Mouse (Mus musculus): ENCODE data around the gene Ccdc78. TPM values are rescaled to one million over a fixed set of nuclear protein-coding genes. Genes with fewer than 3 reads are reported as not detected.

Gene Ccdc78
- polyA plus RNA-seq, 1 experiment from 2014 or later = 0.05 TPM

DNA sequence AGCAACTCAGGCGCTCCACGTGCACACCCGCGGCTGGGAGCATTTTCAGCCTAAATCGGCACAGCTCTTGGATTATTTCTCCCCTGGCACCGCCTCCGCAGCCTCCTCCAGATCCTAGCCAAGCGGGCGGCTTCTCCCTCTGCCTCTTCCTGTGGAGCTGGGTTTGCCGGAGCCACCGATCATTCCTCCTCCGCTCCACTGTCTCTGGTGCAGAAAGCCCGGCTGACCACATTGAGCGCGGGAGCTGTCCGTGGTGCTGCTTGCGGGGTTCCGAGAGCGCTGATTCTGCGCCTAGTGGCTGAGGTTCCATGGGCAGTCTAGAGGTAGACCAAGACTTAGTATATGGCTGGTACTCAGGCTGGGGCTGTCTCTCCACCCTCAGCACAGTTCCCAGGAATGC is 27.1 kb downstream of the Ccdc78 start:
- Histone ChIP-seq H3K27me3 (peaks cover 98% of the 10 kb centered on the region), H3K36me3 (no peaks in the 10 kb centered on the region), H3K9me3 (replicated peaks) (no peaks in the 10 kb centered on the region), H3K27ac (no peak overlapping the region), H3K4me1 (replicated peaks) (peaks cover 13% of the 10 kb centered on the region), H3K4me3 (replicated peaks) (no peak overlapping the region), H3K9ac (no peak overlapping the region), H3K4me2 (no peak overlapping the region)
- 3% methylated on average over 20 of the region's 20 CpGs for WGBS (ENCODE audit: insufficient replicate concordance)
- DNase-seq (peak; percentile 63), ATAC-seq (ENCODE audit: low read depth) (peak; percentile 35; the same call in 1 of the 2 replicates)

DNA sequence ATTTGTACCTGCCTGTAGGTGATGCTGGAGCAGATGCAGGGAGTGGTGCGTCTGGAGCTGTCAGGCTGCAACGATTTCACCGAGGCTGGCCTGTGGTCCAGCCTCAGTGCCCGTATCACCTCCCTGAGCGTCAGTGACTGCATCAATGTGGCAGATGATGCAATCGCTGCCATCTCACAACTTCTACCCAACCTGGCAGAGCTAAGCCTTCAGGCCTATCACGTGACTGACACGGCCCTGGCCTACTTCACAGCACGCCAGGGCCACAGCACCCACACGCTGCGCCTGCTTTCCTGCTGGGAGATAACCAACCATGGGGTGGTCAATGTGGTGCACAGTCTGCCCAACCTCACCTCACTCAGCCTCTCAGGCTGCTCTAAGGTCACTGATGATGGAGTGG is 31.3 kb downstream of the Ccdc78 start:
- H3K4me2 ChIP-seq = no peak overlapping the region
- DNase-seq (no peak), ATAC-seq (ENCODE audit: low read depth) (no peak)
- 70% methylated on average over 11 of the region's 11 CpGs for WGBS (ENCODE audit: insufficient replicate concordance)
- no peaks in the 10 kb centered on the region for H3K9me3 ChIP-seq (replicated peaks)
- H3K4me1 ChIP-seq (replicated peaks) = peaks cover 11% of the 10 kb centered on the region
- no peaks in the 10 kb centered on the region for H3K36me3 ChIP-seq
- H3K4me3 ChIP-seq (replicated peaks) = no peak overlapping the region
- H3K27me3 ChIP-seq = peaks cover 96% of the 10 kb centered on the region
- no peak overlapping the region for H3K27ac ChIP-seq
- no peak overlapping the region for H3K9ac ChIP-seq

DNA sequence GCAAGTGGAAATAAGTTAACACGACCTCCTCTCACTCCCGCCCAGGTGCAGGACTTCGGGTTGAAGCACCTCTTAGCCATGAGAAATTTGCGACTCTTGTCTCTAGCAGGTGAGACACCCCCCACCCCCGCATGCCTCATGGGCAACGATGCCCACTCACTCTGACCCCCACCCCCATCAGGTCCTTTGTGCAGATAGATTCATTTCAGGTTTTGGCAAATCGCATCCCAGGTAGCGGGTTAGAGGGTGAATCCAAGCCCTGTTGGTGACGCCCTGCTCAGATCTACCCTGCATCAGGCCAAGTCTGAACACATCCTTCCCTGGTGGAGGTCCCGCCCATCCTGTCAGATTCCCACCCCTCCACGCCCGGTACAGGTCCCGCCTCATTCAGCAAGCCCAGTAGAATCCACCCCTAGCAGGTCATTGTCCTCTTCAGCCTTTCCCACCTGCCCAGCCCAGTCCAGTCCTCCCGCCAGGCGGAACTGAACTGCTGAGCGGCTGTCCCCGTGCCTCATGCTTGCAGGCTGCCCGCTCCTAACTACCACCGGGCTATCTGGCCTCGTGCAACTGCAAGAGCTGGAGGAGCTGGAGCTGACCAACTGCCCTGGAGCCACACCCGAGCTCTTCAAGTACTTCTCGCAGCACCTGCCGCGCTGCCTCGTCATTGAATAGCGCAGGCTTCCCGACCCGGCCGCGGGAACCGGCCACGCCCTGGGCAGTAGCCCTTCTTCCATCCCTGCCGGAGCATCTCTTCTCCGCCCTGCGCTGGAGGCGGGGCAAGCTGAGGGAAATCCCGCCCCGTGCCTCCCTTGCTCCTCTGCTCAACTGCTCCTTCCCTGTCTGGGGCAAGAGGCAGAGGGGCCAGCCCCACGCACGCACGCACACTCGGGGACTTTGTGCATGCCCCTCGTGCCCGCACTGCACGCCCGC is 32.7 kb downstream of the Ccdc78 start:
- H3K9ac ChIP-seq = peak overlapping the region; percentile 22; the same call in 1 of the 2 replicates
- 7% methylated on average over 46 of the region's 46 CpGs for WGBS (ENCODE audit: insufficient replicate concordance)
- H3K9me3 ChIP-seq (replicated peaks) = no peaks in the 10 kb centered on the region
- peak overlapping the region; percentile 38 for H3K4me2 ChIP-seq
- peaks cover 19% of the 10 kb centered on the region for H3K4me1 ChIP-seq (replicated peaks)
- no peak for DNase-seq
- no peaks in the 10 kb centered on the region for H3K36me3 ChIP-seq
- H3K27ac ChIP-seq = no peak overlapping the region
- peak overlapping the region; percentile 28 for H3K4me3 ChIP-seq (replicated peaks)
- peak; percentile 66 for ATAC-seq (ENCODE audit: low read depth)
- H3K27me3 ChIP-seq = peaks cover 84% of the 10 kb centered on the region

DNA sequence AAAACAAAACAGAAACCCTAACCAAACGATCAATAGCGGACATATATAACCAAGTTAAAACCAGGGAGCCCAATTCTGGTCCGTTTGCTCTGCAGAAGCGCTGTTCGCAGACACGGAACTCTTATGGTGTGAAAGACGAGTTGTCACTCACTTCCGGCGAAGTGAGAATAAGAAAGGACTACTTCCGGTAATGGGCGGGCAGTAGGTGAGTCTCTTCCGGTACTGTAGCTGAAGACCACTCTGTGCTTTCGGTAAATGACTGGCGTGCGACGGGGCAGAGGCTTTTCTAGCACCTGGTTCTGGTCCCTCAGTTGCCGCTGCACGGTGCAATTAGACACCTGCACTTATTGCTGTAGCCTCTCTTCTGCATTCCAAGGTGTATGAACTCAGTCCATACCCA is 37.1 kb downstream of the Ccdc78 start, which contains the start of gene Wdr24:
TSS of gene Wdr24 (plus strand) at position 176 of the 400 bp plus-strand sequence.
- peaks cover 48% of the 10 kb centered on the region for H3K4me1 ChIP-seq (replicated peaks)
- peak within 1 kb of the TSS; percentile 79 for H3K4me3 ChIP-seq (replicated peaks)
- DNase-seq (peak; percentile 71), ATAC-seq (ENCODE audit: low read depth) (peak; percentile 62)
- peaks cover 31% of the 10 kb centered on the region for H3K36me3 ChIP-seq
- no peaks in the 10 kb centered on the region for H3K9me3 ChIP-seq (replicated peaks)
- under 1% methylated on average over 18 of the region's 18 CpGs for WGBS (ENCODE audit: insufficient replicate concordance)
- peak within 1 kb of the TSS; percentile 81 for H3K27ac ChIP-seq
- peak within 1 kb of the TSS; percentile 83 for H3K9ac ChIP-seq
- H3K27me3 ChIP-seq = peaks cover 41% of the 10 kb centered on the region
- peak within 1 kb of the TSS; percentile 93 for H3K4me2 ChIP-seq

DNA sequence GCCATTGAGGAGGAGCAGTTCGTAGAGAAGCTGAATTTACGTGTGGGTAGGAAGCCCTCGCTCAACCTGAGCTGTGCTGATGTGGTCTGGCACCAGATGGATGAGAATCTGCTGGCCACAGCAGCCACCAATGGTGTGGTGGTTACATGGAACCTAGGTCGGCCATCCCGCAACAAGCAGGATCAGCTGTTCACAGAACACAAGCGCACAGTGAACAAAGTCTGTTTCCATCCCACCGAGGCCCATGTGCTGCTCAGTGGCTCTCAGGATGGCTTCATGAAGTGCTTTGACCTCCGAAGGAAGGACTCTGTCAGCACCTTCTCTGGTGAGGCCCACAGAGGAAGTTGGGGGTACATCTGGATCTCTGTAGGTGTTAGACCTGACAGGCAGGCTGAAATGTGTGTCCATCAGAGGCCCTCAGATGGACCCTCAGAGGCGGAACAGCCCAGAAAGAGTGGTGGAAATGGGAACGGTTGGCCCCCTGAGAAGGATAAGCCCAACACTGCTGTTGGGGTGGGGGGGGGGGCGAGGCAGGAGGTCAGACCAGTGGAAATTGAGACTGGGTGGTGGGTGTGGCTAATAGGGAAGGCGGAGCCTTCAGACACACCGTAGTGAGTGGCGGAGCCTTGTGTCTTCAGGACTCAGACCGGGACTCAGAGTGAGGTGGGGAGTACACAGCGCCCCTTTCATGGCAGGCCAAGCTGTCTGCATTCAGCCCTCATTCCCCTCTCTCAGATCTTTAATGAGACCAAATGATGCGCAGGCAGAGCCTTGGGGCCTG is 38.2 kb downstream of the Ccdc78 start:
- WGBS (ENCODE audit: insufficient replicate concordance) = 53% methylated on average over 17 of the region's 17 CpGs
- no peak for DNase-seq
- peaks cover 50% of the 10 kb centered on the region for H3K4me1 ChIP-seq (replicated peaks)

DNA sequence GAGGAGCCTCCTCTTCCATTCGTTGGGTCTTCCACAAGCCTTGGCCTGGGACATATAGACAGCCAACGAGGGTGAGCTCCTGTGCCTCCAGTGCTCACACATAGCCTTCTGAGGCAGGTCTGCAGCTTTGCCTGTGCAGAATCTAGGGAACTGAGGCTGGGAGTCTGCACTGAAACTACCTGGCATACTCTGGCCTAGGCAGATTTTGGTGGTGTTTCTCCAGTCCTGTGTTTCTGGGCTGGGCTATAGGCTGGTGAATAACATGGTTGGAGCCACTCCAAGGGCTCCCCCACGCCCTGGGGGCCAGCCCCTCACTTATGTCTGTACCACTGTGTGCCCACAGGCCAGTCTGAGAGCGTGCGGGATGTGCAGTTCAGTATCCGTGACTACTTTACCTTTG is 38.9 kb downstream of the Ccdc78 start:
- DNase-seq (no peak), ATAC-seq (ENCODE audit: low read depth) (no peak)
- 81% methylated on average over 6 of the region's 6 CpGs for WGBS (ENCODE audit: insufficient replicate concordance)
- H3K36me3 ChIP-seq = peaks cover 39% of the 10 kb centered on the region
- no peak overlapping the region for H3K27ac ChIP-seq
- peaks cover 22% of the 10 kb centered on the region for H3K27me3 ChIP-seq
- peak overlapping the region; percentile 83 for H3K9ac ChIP-seq
- H3K4me3 ChIP-seq (replicated peaks) = peak overlapping the region; percentile 79
- peaks cover 55% of the 10 kb centered on the region for H3K4me1 ChIP-seq (replicated peaks)
- peak overlapping the region; percentile 93 for H3K4me2 ChIP-seq
- no peaks in the 10 kb centered on the region for H3K9me3 ChIP-seq (replicated peaks)

More for the DNA sequence above, 38.2 kb downstream of the Ccdc78 start:
- Histone ChIP-seq H3K36me3 (peaks cover 32% of the 10 kb centered on the region), H3K9ac (peak overlapping the region; percentile 83), H3K4me3 (replicated peaks) (peak overlapping the region; percentile 79), H3K27ac (peak overlapping the region; percentile 81), H3K9me3 (replicated peaks) (no peaks in the 10 kb centered on the region), H3K27me3 (peaks cover 30% of the 10 kb centered on the region), H3K4me2 (peak overlapping the region; percentile 93)
- ATAC-seq (ENCODE audit: low read depth) = no peak

DNA sequence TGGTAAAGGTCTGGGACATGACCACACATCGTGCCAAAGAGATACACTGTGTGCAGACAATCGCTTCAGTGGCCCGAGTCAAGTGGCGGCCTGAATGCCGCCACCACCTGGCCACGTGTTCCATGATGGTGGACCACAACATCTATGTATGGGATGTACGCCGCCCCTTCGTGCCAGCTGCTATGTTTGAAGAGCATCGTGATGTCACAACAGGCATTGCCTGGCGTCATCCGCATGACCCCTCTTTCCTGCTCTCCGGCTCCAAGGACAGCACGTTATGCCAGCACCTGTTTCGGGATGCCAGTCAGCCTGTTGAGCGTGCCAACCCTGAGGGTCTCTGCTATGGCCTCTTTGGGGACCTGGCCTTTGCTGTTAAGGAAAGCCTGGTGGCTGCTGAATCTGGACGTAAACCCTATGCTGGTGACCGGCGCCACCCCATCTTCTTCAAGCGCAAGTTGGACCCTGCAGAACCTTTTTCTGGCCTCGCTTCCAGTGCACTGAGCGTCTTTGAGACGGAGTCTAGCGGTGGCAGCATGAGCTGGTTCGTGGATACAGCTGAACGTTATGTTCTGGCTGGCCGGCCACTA is 39.7 kb downstream of the Ccdc78 start:
- no peak for ATAC-seq (ENCODE audit: low read depth)
- H3K9me3 ChIP-seq (replicated peaks) = no peaks in the 10 kb centered on the region
- peaks cover 63% of the 10 kb centered on the region for H3K4me1 ChIP-seq (replicated peaks)

DNA sequence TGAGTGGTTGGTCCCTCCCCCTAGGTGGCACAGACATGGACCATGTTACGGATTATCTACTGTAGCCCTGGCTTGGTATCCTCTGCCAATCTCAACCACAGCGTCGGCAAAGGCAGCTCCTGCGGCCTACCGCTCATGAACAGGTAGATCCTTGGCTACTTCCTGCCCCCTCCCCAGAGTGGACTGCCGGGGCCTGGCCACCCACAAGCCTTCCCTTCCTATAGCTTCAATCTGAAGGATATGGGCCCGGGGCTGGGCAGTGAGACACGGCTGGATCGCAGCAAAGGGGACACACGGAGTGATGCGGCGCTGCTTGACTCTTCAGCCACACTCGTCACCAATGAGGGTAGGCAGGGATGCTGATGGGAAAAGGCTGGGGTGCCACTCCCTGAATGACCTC is 40.6 kb downstream of the Ccdc78 start:
- Histone ChIP-seq H3K27ac (no peak overlapping the region), H3K9me3 (replicated peaks) (no peaks in the 10 kb centered on the region), H3K4me3 (replicated peaks) (no peak overlapping the region), H3K9ac (no peak overlapping the region), H3K36me3 (peaks cover 56% of the 10 kb centered on the region), H3K4me2 (no peak overlapping the region), H3K27me3 (peaks cover 7% of the 10 kb centered on the region), H3K4me1 (replicated peaks) (peaks cover 72% of the 10 kb centered on the region)
- ATAC-seq (ENCODE audit: low read depth) (no peak), DNase-seq (no peak)
- WGBS (ENCODE audit: insufficient replicate concordance) = 88% methylated on average over 13 of the region's 13 CpGs

More for the DNA sequence above, 39.7 kb downstream of the Ccdc78 start:
- Histone ChIP-seq H3K36me3 (peaks cover 47% of the 10 kb centered on the region), H3K27ac (no peak overlapping the region; the same call in 1 of the 2 replicates), H3K4me2 (no peak overlapping the region), H3K9ac (no peak overlapping the region), H3K4me3 (replicated peaks) (no peak overlapping the region), H3K27me3 (peaks cover 15% of the 10 kb centered on the region)
- 86% methylated on average over 27 of the region's 27 CpGs for WGBS (ENCODE audit: insufficient replicate concordance)
- DNase-seq = no peak

DNA sequence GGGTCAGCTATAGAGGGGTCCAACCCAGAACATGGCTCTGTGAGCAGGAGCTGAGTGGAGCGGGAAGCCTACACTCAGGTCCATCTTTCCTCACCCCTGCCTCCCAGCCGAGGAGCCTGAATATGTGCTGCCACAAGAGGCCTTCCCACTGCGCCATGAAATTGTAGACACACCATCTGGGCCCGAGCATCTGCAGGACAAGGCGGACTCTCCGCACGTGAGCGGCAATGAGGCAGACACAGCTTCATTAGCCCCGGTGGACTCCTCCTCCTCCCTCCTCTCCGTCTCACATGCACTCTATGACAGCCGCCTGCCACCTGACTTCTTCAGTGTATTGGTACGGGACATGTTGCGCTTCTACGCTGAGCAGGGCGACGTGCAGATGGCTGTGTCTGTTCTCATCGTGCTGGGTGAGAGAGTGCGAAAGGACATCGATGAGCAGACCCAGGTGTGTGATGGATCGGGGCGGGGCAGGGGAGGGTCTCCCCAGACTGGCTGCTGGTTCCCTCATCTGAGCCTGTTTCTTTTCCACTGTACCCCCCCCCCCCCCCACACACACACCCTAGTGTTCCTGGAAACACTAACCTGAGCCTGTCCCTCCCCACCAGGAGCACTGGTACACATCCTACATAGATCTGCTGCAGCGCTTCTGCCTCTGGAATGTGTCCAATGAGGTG is 41.3 kb downstream of the Ccdc78 start:
- peak overlapping the region; percentile 85; the same call in 1 of the 2 replicates for H3K4me3 ChIP-seq (replicated peaks)
- H3K4me2 ChIP-seq = peak overlapping the region; percentile 99; the same call in 1 of the 2 replicates
- H3K27me3 ChIP-seq = 0 out of 2 replicates have a peak, but pooled peaks cover under 1% of the 10 kb centered on the region
- H3K9ac ChIP-seq = no peak overlapping the region; the same call in 1 of the 2 replicates
- H3K27ac ChIP-seq = peak overlapping the region; percentile 78; the same call in 1 of the 2 replicates
- ATAC-seq (ENCODE audit: low read depth) = no peak
- H3K36me3 ChIP-seq = peaks cover 56% of the 10 kb centered on the region
- 85% methylated on average over 22 of the region's 22 CpGs for WGBS (ENCODE audit: insufficient replicate concordance)
- no peak for DNase-seq
- H3K9me3 ChIP-seq (replicated peaks) = no peaks in the 10 kb centered on the region
- peaks cover 73% of the 10 kb centered on the region for H3K4me1 ChIP-seq (replicated peaks)

DNA sequence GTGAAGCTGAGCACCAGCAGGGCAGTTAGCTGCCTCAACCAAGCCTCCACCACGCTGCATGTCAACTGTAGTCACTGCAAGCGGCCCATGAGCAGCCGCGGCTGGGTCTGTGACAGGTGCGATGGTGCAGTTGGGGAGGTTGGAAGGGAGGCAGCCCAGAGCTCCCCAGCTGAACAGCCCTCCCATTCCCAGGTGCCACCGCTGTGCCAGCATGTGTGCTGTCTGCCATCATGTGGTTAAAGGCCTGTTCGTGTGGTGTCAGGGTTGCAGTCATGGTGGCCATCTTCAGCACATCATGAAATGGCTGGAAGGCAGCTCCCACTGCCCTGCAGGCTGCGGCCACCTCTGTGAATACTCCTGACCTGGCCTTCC is 41.8 kb downstream of the Ccdc78 start:
- ATAC-seq (ENCODE audit: low read depth) = no peak
- H3K4me2 ChIP-seq = peak overlapping the region; percentile 99
- no peaks in the 10 kb centered on the region for H3K9me3 ChIP-seq (replicated peaks)
- H3K4me1 ChIP-seq (replicated peaks) = peaks cover 70% of the 10 kb centered on the region
- no peaks in the 10 kb centered on the region for H3K27me3 ChIP-seq
- H3K9ac ChIP-seq = peak overlapping the region; percentile 81
- DNase-seq = no peak
- peaks cover 56% of the 10 kb centered on the region for H3K36me3 ChIP-seq
- H3K27ac ChIP-seq = peak overlapping the region; percentile 78
- 83% methylated on average over 8 of the region's 8 CpGs for WGBS (ENCODE audit: insufficient replicate concordance)
- H3K4me3 ChIP-seq (replicated peaks) = peak overlapping the region; percentile 85

Data from liver, embryonic 13.5 days (tissue).